Mouse (Mus musculus) embryonic facial prominence, embryonic 10.5 days (tissue): ENCODE data around the gene Erg. TPM values are rescaled to one million over a fixed set of nuclear protein-coding genes. Genes with fewer than 3 reads are reported as not detected.

ENCODE experiments used
- DNase-seq: peaks from one replicate; pipeline ENCODE4 v3.0.0-alpha.2; 2017; ENCODE audit warnings: low spot score
- H3K27ac ChIP-seq: fragments of 300-500 bp; sonication (generic); replicated peaks from 2 replicates; pipeline ENCODE4 v1.5.1; 2016; ENCODE audit warnings: mild to moderate bottlenecking
- H3K27me3 ChIP-seq: fragments of 300-500 bp; sonication (generic); replicated peaks from 2 replicates; pipeline ENCODE4 v1.6.1; 2016; ENCODE audit warnings: low read depth, mild to moderate bottlenecking; ENCODE audit not compliant: poor library complexity, severe bottlenecking
- H3K36me3 ChIP-seq: fragments of 300-500 bp; sonication (generic); replicated peaks from 2 replicates; pipeline ENCODE4 v1.6.1; 2016; ENCODE audit warnings: mild to moderate bottlenecking, moderate library complexity
- H3K4me1 ChIP-seq: fragments of 300-500 bp; sonication (generic); 2 replicates; pipeline ENCODE4 v1.6.1; 2016
- H3K4me3 ChIP-seq: fragments of 300-500 bp; sonication (generic); 2 replicates; pipeline ENCODE4 v1.5.1; 2016; ENCODE audit warnings: mild to moderate bottlenecking, moderate library complexity
- H3K9me3 ChIP-seq: fragments of 300-500 bp; sonication (generic); 2 replicates; pipeline ENCODE4 v1.6.1; 2016; ENCODE audit warnings: mild to moderate bottlenecking
- WGBS: fragments of 180-500 bp; shearing (Covaris S2); methylation state at CpG from one replicate; pipeline ENCODE4 v1.1.7; 2016; 5-methylcytosine and 5-hydroxymethylcytosine counted together
- polyA plus RNA-seq: library from polyadenylated mRNA; unstranded; fragments of >200 nt; fragmentation: Nextera tagmentation; extraction: Ambion mirVana; gene quantifications from 2 replicates; pipeline ENCODE4 v1.2.1, GENCODE M21; 2016

The Erg gene
- polyA plus RNA-seq, 1 experiment from 2014 or later: 2.8 TPM

GRCm38 (mm10) chr16:95448643-95449360 is 137.6 kb downstream of the Erg start:
- 83% methylated on average over 9 of the region's 9 CpGs for WGBS
- no peak overlapping the region for H3K4me3 ChIP-seq
- H3K4me1 ChIP-seq: peaks cover 3% of the 10 kb centered on the region; the same call in 1 of the 2 replicates
- no peak for DNase-seq
- no peaks in the 10 kb centered on the region for H3K9me3 ChIP-seq
- H3K27ac ChIP-seq: peak overlapping the region; percentile 19; the same call in 1 of the 2 replicates
- H3K27me3 ChIP-seq: no peaks in the 10 kb centered on the region
- H3K36me3 ChIP-seq: no peaks in the 10 kb centered on the region

- H3K4me1 ChIP-seq: no peaks in the 10 kb centered on the region
- H3K4me3 ChIP-seq: no peak overlapping the region
- H3K27ac ChIP-seq: no peak overlapping the region
- no peaks in the 10 kb centered on the region for H3K9me3 ChIP-seq
- DNase-seq: no peak
- H3K27me3 ChIP-seq: no peaks in the 10 kb centered on the region
- H3K36me3 ChIP-seq: no peaks in the 10 kb centered on the region
- 78% methylated on average over 4 of the region's 4 CpGs for WGBS
Observed at GRCm38 (mm10) chr16:95447896-95448295, 138.5 kb downstream of the Erg start.

GRCm38 (mm10) chr16:95446368-95446767 is 140.0 kb downstream of the Erg start:
- no peak for DNase-seq
- peaks cover 5% of the 10 kb centered on the region for H3K4me1 ChIP-seq
- no peak overlapping the region for H3K27ac ChIP-seq
- H3K27me3 ChIP-seq: no peaks in the 10 kb centered on the region
- H3K9me3 ChIP-seq: no peaks in the 10 kb centered on the region
- WGBS: 77% methylated on average over 2 of the region's 2 CpGs
- no peaks in the 10 kb centered on the region for H3K36me3 ChIP-seq
- H3K4me3 ChIP-seq: no peak overlapping the region

GRCm38 (mm10) chr16:95442023-95442422 is 144.4 kb downstream of the Erg start:
- Histone ChIP-seq H3K27ac (no peak overlapping the region), H3K4me1 (peaks cover 19% of the 10 kb centered on the region), H3K27me3 (no peaks in the 10 kb centered on the region), H3K4me3 (no peak overlapping the region), H3K9me3 (no peaks in the 10 kb centered on the region), H3K36me3 (no peaks in the 10 kb centered on the region)
- DNase-seq: no peak
- 79% methylated on average over 4 of the region's 4 CpGs for WGBS

GRCm38 (mm10) chr16:95441179-95441578 is 145.2 kb downstream of the Erg start:
- Histone ChIP-seq H3K27ac (no peak overlapping the region), H3K9me3 (no peaks in the 10 kb centered on the region), H3K4me1 (peaks cover 19% of the 10 kb centered on the region), H3K4me3 (no peak overlapping the region), H3K27me3 (no peaks in the 10 kb centered on the region), H3K36me3 (no peaks in the 10 kb centered on the region)
- 65% methylated on average over 7 of the region's 7 CpGs for WGBS
- no peak for DNase-seq

GRCm38 (mm10) chr16:95440334-95440733 is 146.1 kb downstream of the Erg start:
- WGBS: 94% methylated on average over 7 of the region's 7 CpGs
- no peak overlapping the region for H3K4me3 ChIP-seq
- H3K4me1 ChIP-seq: peaks cover 19% of the 10 kb centered on the region
- H3K36me3 ChIP-seq: no peaks in the 10 kb centered on the region
- H3K27me3 ChIP-seq: no peaks in the 10 kb centered on the region
- H3K9me3 ChIP-seq: no peaks in the 10 kb centered on the region
- DNase-seq: no peak
- no peak overlapping the region for H3K27ac ChIP-seq

- Histone ChIP-seq H3K9me3 (no peaks in the 10 kb centered on the region), H3K4me1 (peaks cover 19% of the 10 kb centered on the region), H3K36me3 (no peaks in the 10 kb centered on the region), H3K27me3 (no peaks in the 10 kb centered on the region), H3K4me3 (no peak overlapping the region), H3K27ac (no peak overlapping the region)
- no peak for DNase-seq
- 80% methylated on average over 8 of the region's 8 CpGs for WGBS
Observed at GRCm38 (mm10) chr16:95439794-95440193, 146.6 kb downstream of the Erg start.

GRCm38 (mm10) chr16:95438848-95439540 is 147.4 kb downstream of the Erg start:
- DNase-seq: no peak
- 81% methylated on average over 17 of the region's 17 CpGs for WGBS
- no peak overlapping the region for H3K27ac ChIP-seq
- H3K27me3 ChIP-seq: no peaks in the 10 kb centered on the region
- peaks cover 19% of the 10 kb centered on the region for H3K4me1 ChIP-seq
- H3K4me3 ChIP-seq: no peak overlapping the region
- no peaks in the 10 kb centered on the region for H3K36me3 ChIP-seq
- no peaks in the 10 kb centered on the region for H3K9me3 ChIP-seq

- H3K27me3 ChIP-seq: no peaks in the 10 kb centered on the region
- no peaks in the 10 kb centered on the region for H3K9me3 ChIP-seq
- 90% methylated on average over 8 of the region's 8 CpGs for WGBS
- DNase-seq: no peak
- peaks cover 16% of the 10 kb centered on the region for H3K4me1 ChIP-seq
- no peaks in the 10 kb centered on the region for H3K36me3 ChIP-seq
- no peak overlapping the region for H3K27ac ChIP-seq
- H3K4me3 ChIP-seq: no peak overlapping the region
Observed at GRCm38 (mm10) chr16:95436611-95437010, 149.8 kb downstream of the Erg start.

GRCm38 (mm10) chr16:95436051-95436450 is 150.3 kb downstream of the Erg start:
- Histone ChIP-seq H3K9me3 (no peaks in the 10 kb centered on the region), H3K36me3 (no peaks in the 10 kb centered on the region), H3K27ac (no peak overlapping the region), H3K4me3 (no peak overlapping the region), H3K27me3 (no peaks in the 10 kb centered on the region), H3K4me1 (peaks cover 10% of the 10 kb centered on the region)
- 76% methylated on average over 4 of the region's 4 CpGs for WGBS
- no peak for DNase-seq

GRCm38 (mm10) chr16:95434434-95434833 is 152.0 kb downstream of the Erg start:
- Histone ChIP-seq H3K36me3 (no peaks in the 10 kb centered on the region), H3K4me1 (peaks cover 8% of the 10 kb centered on the region; the same call in 1 of the 2 replicates), H3K27ac (no peak overlapping the region), H3K9me3 (no peaks in the 10 kb centered on the region), H3K4me3 (no peak overlapping the region), H3K27me3 (no peaks in the 10 kb centered on the region)
- no peak for DNase-seq
- WGBS: 93% methylated on average over 8 of the region's 8 CpGs

GRCm38 (mm10) chr16:95432540-95432971 is 153.8 kb downstream of the Erg start:
- Histone ChIP-seq H3K4me3 (no peak overlapping the region), H3K9me3 (no peaks in the 10 kb centered on the region), H3K27me3 (no peaks in the 10 kb centered on the region), H3K27ac (no peak overlapping the region), H3K4me1 (no peaks in the 10 kb centered on the region; the same call in 1 of the 2 replicates), H3K36me3 (no peaks in the 10 kb centered on the region)
- DNase-seq: no peak
- 90% methylated on average over 2 of the region's 2 CpGs for WGBS

GRCm38 (mm10) chr16:95429851-95430250 is 156.5 kb downstream of the Erg start:
- Histone ChIP-seq H3K27ac (no peak overlapping the region), H3K27me3 (no peaks in the 10 kb centered on the region), H3K4me3 (no peak overlapping the region), H3K36me3 (no peaks in the 10 kb centered on the region), H3K9me3 (no peaks in the 10 kb centered on the region), H3K4me1 (no peaks in the 10 kb centered on the region)
- 88% methylated on average over 3 of the region's 3 CpGs for WGBS
- DNase-seq: no peak
